Mouse (Mus musculus): ENCODE measurements around the gene Cdhr3. TPM values are rescaled to one million over a fixed set of nuclear protein-coding genes. Genes with fewer than 3 reads are reported as not detected.
A peak's percentile ranks its signal among the peaks of the same experiment; 100 is the strongest.

The Cdhr3 gene
- polyA plus RNA-seq, 1 experiment from 2014 or later: not detected

DNA sequence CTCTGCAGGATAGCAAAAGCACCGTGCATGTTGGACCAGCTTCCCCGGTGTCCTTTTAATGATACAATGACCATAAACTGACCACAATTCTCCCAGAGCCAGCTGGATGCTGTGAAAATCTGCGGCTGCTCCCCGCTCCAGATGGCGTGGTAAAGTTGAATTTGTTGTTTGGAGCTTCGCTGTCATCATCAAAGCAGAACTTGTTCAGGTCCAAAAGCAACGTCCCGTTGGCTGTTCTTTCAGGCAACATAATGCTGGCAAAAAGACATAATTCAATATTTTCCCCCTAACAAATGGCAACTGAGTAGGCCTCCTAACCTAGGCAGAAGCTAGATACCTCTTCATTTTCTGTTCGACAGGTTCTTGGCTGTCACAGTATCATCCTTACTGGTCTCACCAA, 39.4 kb downstream of the Cdhr3 start:
- Histone ChIP-seq H3K4me2 (replicated peaks; ENCODE audit: low read depth, low read length) (no peak overlapping the region), H3K9ac (ENCODE audit: low read depth, low read length) (no peak overlapping the region), H3K4me3 (ENCODE audit: low read length) (no peak overlapping the region), H3K36me3 (ENCODE audit: control insufficient read depth, insufficient read depth, low read length) (no peaks in the 10 kb centered on the region), H3K27ac (ENCODE audit: low read depth, low read length) (no peak overlapping the region), H3K27me3 (ENCODE audit: control insufficient read depth, insufficient read depth, low read length) (no peaks in the 10 kb centered on the region; the same call in 1 of the 2 replicates), H3K9me3 (ENCODE audit: control insufficient read depth, low read length) (no peaks in the 10 kb centered on the region), H3K4me1 (ENCODE audit: control insufficient read depth, insufficient read depth, low read length) (peaks cover 15% of the 10 kb centered on the region)
- no peak for ATAC-seq (ENCODE audit: low FRiP score, low TSS enrichment)
- WGBS: 50% methylated on average over 9 of the region's 9 CpGs

DNA sequence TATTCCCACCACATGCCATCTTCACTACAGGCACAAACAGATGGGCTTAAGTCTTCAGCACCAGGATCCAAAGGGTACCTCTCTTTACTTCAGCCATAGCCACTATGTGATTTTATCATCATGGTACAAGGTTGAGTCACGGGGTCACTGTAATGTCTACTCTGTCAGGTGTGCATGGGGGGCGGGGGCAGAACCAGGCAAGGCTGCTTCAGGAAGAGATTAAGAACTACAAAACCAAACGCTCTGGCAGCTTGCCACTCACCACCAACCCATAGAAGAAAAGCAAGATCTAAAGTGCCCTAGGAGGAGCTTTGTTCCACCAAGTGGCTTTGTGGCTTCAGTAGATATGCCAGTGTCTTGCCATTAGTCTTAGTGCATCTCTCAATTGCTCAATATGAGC, 44.3 kb downstream of the Cdhr3 start:
- Histone ChIP-seq H3K4me1 (ENCODE audit: control insufficient read depth, insufficient read depth, low read length) (peaks cover 8% of the 10 kb centered on the region; the same call in 1 of the 2 replicates), H3K27ac (ENCODE audit: low read depth, low read length) (no peak overlapping the region), H3K4me2 (replicated peaks; ENCODE audit: low read depth, low read length) (no peak overlapping the region), H3K9me3 (ENCODE audit: control insufficient read depth, low read length) (no peaks in the 10 kb centered on the region), H3K27me3 (ENCODE audit: control insufficient read depth, insufficient read depth, low read length) (no peaks in the 10 kb centered on the region; the same call in 1 of the 2 replicates), H3K4me3 (ENCODE audit: low read length) (no peak overlapping the region), H3K36me3 (ENCODE audit: control insufficient read depth, insufficient read depth, low read length) (no peaks in the 10 kb centered on the region), H3K9ac (ENCODE audit: low read depth, low read length) (no peak overlapping the region)
- no peak for ATAC-seq (ENCODE audit: low FRiP score, low TSS enrichment)
- WGBS: 92% methylated on average over 3 of the region's 3 CpGs

DNA sequence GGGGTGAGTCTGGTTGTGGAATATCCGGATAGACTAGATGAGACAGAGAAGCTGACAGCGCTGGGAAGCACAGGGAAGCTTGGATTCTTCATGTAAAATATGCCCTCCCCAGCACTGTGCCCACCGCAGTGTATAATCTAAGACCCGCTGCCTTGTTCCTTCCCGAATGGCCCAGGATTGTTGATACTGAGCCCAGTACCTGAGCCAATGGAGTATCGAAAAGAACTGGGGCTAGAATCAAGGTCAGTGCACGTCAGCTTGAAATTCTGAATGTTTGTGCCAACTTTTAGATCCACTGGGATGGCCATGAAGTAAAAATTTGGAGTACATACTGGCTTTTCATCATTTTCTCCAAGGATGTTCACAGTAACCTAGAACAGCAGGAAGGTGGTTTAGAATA, 46.2 kb downstream of the Cdhr3 start:
- H3K4me3 ChIP-seq (ENCODE audit: low read length): no peak overlapping the region
- no peak for ATAC-seq (ENCODE audit: low FRiP score, low TSS enrichment)
- no peak overlapping the region for H3K4me2 ChIP-seq (replicated peaks; ENCODE audit: low read depth, low read length)
- H3K27me3 ChIP-seq (ENCODE audit: control insufficient read depth, insufficient read depth, low read length): no peaks in the 10 kb centered on the region
- H3K4me1 ChIP-seq (ENCODE audit: control insufficient read depth, insufficient read depth, low read length): peaks cover 8% of the 10 kb centered on the region; the same call in 1 of the 2 replicates
- no peaks in the 10 kb centered on the region for H3K36me3 ChIP-seq (ENCODE audit: control insufficient read depth, insufficient read depth, low read length)
- H3K9ac ChIP-seq (ENCODE audit: low read depth, low read length): no peak overlapping the region
- no peaks in the 10 kb centered on the region for H3K9me3 ChIP-seq (ENCODE audit: control insufficient read depth, low read length)
- WGBS: 92% methylated on average over 7 of the region's 7 CpGs
- H3K27ac ChIP-seq (ENCODE audit: low read depth, low read length): no peak overlapping the region

DNA sequence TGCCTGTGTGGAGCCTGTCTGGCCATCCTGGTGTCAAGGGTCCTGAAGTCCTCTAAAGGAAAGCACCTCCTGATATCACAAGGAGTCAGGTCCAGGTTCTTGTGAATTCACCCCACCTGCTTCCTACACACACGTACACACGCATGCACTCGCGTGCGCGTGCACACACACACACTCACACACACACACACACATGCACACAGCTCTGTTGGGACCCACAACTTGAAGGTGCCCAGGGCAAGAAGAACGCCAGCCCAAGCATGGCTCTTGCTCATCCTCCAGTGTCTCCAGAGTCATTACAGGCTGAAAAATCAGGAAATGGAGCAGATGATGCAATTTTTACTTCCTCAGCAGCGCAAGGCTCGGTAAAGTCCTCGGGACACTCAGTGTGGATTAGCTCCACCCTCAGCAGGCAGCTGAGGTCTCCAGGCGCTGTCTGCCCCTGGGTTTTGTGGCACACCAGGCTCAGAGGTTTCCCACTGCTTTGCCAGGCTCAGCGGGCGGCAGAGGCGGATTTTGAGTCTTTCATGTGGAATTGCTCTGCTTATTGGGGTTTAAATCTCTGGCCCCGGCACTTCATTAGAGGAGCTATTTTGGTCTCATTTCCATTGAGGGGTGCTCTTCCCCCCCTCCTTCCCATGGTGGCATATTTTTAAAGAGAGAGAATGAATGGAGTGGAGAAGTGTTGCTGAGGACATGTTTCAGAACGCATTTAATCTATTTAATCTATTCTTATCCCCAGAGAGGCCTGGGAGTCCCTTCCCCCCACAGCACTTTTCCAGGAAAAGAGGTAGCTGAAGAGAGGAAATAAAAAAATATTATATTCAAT, 46.9 kb downstream of the Cdhr3 start:
- no peak for ATAC-seq (ENCODE audit: low FRiP score, low TSS enrichment)
- Histone ChIP-seq H3K4me2 (replicated peaks; ENCODE audit: low read depth, low read length) (no peak overlapping the region), H3K9me3 (ENCODE audit: control insufficient read depth, low read length) (no peaks in the 10 kb centered on the region), H3K27ac (ENCODE audit: low read depth, low read length) (no peak overlapping the region), H3K4me3 (ENCODE audit: low read length) (no peak overlapping the region), H3K27me3 (ENCODE audit: control insufficient read depth, insufficient read depth, low read length) (no peaks in the 10 kb centered on the region), H3K4me1 (ENCODE audit: control insufficient read depth, insufficient read depth, low read length) (peaks cover 8% of the 10 kb centered on the region; the same call in 1 of the 2 replicates), H3K9ac (ENCODE audit: low read depth, low read length) (no peak overlapping the region), H3K36me3 (ENCODE audit: control insufficient read depth, insufficient read depth, low read length) (no peaks in the 10 kb centered on the region)
- WGBS: 56% methylated on average over 16 of the region's 16 CpGs

DNA sequence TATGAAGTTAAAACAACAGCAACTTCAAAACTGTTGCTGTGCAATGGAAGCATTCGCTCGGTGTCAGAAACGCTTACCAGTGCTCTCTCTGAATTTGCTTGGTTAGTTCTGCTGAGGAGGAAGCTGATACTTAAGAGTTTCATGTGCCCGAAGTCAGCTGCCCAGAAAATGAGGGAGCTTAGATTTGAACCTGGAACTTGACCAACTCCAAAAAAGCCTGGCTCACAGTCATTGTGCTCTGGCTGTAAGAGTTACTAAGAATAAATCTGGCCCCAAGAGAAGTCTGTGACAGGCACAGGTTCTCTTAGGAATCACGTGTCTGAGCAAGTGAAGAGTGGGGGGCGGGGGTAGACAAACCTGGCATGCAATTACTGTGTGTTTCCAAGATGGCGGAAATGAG, 51.2 kb downstream of the Cdhr3 start:
- Histone ChIP-seq H3K9me3 (ENCODE audit: control insufficient read depth, low read length) (no peaks in the 10 kb centered on the region), H3K4me3 (ENCODE audit: low read length) (no peak overlapping the region), H3K36me3 (ENCODE audit: control insufficient read depth, insufficient read depth, low read length) (no peaks in the 10 kb centered on the region), H3K27ac (ENCODE audit: low read depth, low read length) (no peak overlapping the region), H3K27me3 (ENCODE audit: control insufficient read depth, insufficient read depth, low read length) (no peaks in the 10 kb centered on the region; the same call in 1 of the 2 replicates), H3K4me1 (ENCODE audit: control insufficient read depth, insufficient read depth, low read length) (peaks cover 5% of the 10 kb centered on the region; the same call in 1 of the 2 replicates), H3K9ac (ENCODE audit: low read depth, low read length) (no peak overlapping the region), H3K4me2 (replicated peaks; ENCODE audit: low read depth, low read length) (no peak overlapping the region)
- WGBS: 86% methylated on average over 7 of the region's 7 CpGs
- ATAC-seq (ENCODE audit: low FRiP score, low TSS enrichment): no peak

DNA sequence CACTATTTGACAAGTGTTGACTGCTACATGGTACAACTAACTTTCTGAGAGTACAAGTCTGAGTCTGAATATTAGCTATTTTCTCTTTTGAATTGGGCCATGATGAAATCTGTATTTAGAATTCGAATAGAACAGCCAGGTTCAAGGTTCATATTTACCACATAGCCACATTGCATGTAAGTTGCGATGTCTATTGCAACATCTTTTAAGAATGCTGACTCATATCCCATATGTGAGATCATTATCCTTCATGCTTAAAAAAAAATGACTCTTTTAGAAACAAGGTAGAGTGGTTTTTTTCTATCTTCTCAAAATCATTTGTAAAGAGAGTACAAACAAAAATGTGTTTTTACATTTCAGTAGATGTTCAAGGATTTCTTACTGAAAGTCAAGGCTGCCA, 51.9 kb downstream of the Cdhr3 start:
- Histone ChIP-seq H3K36me3 (ENCODE audit: control insufficient read depth, insufficient read depth, low read length) (no peaks in the 10 kb centered on the region), H3K27me3 (ENCODE audit: control insufficient read depth, insufficient read depth, low read length) (no peaks in the 10 kb centered on the region; the same call in 1 of the 2 replicates), H3K9ac (ENCODE audit: low read depth, low read length) (no peak overlapping the region), H3K27ac (ENCODE audit: low read depth, low read length) (no peak overlapping the region), H3K9me3 (ENCODE audit: control insufficient read depth, low read length) (no peaks in the 10 kb centered on the region), H3K4me2 (replicated peaks; ENCODE audit: low read depth, low read length) (no peak overlapping the region), H3K4me3 (ENCODE audit: low read length) (no peak overlapping the region), H3K4me1 (ENCODE audit: control insufficient read depth, insufficient read depth, low read length) (peaks cover 9% of the 10 kb centered on the region; the same call in 1 of the 2 replicates)
- WGBS: 86% methylated on average over 2 of the region's 2 CpGs
- no peak for ATAC-seq (ENCODE audit: low FRiP score, low TSS enrichment)

DNA sequence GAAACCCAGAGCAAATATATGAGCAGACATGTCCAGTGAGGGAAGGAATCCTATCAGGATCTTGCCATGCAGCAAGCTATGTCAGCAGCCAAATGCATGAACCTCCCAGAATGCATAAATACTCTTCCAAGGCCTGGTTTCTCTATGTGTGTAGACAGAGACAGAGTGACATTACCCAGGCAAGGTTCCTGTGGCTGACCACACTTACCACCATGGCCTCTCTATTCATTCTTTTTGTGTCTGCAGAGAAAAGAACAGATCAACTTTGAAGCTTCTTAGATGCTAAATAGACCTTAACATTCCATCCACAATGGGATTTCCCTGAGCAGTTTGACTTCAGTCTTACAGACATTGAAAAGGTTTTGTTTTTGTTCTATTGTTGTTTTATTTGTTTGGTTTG, 54.0 kb downstream of the Cdhr3 start:
- H3K4me1 ChIP-seq (ENCODE audit: control insufficient read depth, insufficient read depth, low read length): peaks cover 15% of the 10 kb centered on the region; the same call in 1 of the 2 replicates
- H3K4me2 ChIP-seq (replicated peaks; ENCODE audit: low read depth, low read length): no peak overlapping the region
- H3K27ac ChIP-seq (ENCODE audit: low read depth, low read length): no peak overlapping the region
- H3K9ac ChIP-seq (ENCODE audit: low read depth, low read length): no peak overlapping the region
- H3K36me3 ChIP-seq (ENCODE audit: control insufficient read depth, insufficient read depth, low read length): no peaks in the 10 kb centered on the region
- H3K27me3 ChIP-seq (ENCODE audit: control insufficient read depth, insufficient read depth, low read length): no peaks in the 10 kb centered on the region; the same call in 1 of the 2 replicates
- ATAC-seq (ENCODE audit: low FRiP score, low TSS enrichment): no peak
- no peaks in the 10 kb centered on the region for H3K9me3 ChIP-seq (ENCODE audit: control insufficient read depth, low read length)
- no peak overlapping the region for H3K4me3 ChIP-seq (ENCODE audit: low read length)

DNA sequence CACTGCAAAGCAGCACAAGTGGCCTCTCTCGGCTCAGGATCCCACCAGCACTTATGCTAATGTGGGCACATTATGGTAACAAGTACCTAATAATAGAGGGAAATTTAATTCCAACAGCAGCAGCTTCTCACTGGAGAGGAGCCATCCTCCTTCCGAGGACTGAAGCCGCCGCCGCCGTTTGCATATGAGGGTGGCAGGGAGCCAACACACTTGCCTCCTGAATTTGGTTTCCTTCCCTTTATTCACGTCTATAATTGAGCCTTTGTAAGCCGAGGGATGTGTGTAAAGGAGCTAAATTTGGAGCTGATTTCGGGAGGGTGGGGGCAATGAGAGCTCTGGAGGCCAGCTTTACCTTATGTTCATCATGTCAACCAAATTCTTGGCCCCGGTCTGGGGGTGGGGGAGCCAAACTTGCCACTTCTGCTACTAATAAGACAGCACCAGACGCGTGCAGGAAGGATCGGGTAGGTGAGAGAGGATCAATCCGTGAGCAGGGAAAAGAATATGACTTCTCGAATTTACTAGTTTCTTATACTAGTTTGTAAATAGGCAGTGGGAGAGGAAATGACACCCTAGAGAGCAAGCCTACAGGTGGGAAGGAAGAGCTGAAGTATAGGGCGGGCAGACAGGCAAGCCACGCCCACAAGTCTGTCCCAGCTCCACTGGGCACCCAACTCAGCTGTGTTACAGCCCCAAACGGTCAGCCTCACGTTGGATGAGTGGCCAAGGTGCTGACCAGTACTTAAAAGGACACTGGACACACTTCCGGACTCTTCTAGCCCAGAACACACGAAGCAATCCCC, 56.8 kb downstream of the Cdhr3 start:
- 13% methylated on average over 21 of the region's 21 CpGs for WGBS
- no peak overlapping the region for H3K9ac ChIP-seq (ENCODE audit: low read depth, low read length)
- peaks cover 5% of the 10 kb centered on the region; the same call in 1 of the 2 replicates for H3K27me3 ChIP-seq (ENCODE audit: control insufficient read depth, insufficient read depth, low read length)
- no peak overlapping the region for H3K4me3 ChIP-seq (ENCODE audit: low read length)
- H3K9me3 ChIP-seq (ENCODE audit: control insufficient read depth, low read length): no peaks in the 10 kb centered on the region
- no peaks in the 10 kb centered on the region for H3K36me3 ChIP-seq (ENCODE audit: control insufficient read depth, insufficient read depth, low read length)
- ATAC-seq (ENCODE audit: low FRiP score, low TSS enrichment): peak; percentile 51; the same call in 1 of the 2 replicates
- peaks cover 15% of the 10 kb centered on the region; the same call in 1 of the 2 replicates for H3K4me1 ChIP-seq (ENCODE audit: control insufficient read depth, insufficient read depth, low read length)
- H3K4me2 ChIP-seq (replicated peaks; ENCODE audit: low read depth, low read length): peak overlapping the region; percentile 23
- no peak overlapping the region for H3K27ac ChIP-seq (ENCODE audit: low read depth, low read length)

Data from kidney, embryonic 14.5 days (tissue).